31 mouse cellular contexts compared by ENCODE assay signal in genomic region chr13:107554091-107554490, GRCm38 (mm10).
"Had no signal": no experiment of that assay in that cellular context is flagged by ENCODE, and none has a peak within 500 bp of the region (broad histone marks: within the 10 kb centered on the region; RNA-seq: fewer than 3 reads in every experiment).

No protein-coding gene starts in this region.

- H3K27me3 ChIP-seq: heart, embryonic 12.5 days; heart, embryonic 13.5 days; heart, embryonic 15.5 days; hindbrain, embryonic 12.5 days; hindbrain, embryonic 13.5 days; hindbrain, embryonic 15.5 days; intestine, embryonic 15.5 days; kidney, embryonic 15.5 days had no signal

- H3K9ac ChIP-seq: heart, embryonic 12.5 days; heart, embryonic 13.5 days; heart, embryonic 15.5 days; hindbrain, embryonic 12.5 days; hindbrain, embryonic 13.5 days; hindbrain, embryonic 14.5 days; hindbrain, embryonic 15.5 days; intestine, embryonic 15.5 days; kidney, embryonic 15.5 days had no signal

- DNase-seq: heart, postnatal 10 days; heart, postnatal 14 days; heart, postnatal 36 days; heart, postnatal 4 days; kidney, adult 11 months; kidney, adult 18-20 months; kidney, adult 2 months; kidney, adult 8-10 months; kidney, adult 9 months; kidney, postnatal 10 days; kidney, postnatal 14 days; kidney, postnatal 25 days; kidney, postnatal 36 days; kidney, postnatal 4 days; layer of hippocampus, adult 9-11 months; layer of hippocampus, postnatal 36 days had no signal

- H3K27ac ChIP-seq: heart, embryonic 13.5 days; heart, embryonic 15.5 days; hindbrain, embryonic 10.5 days; hindbrain, embryonic 12.5 days; hindbrain, embryonic 13.5 days; hindbrain, embryonic 14.5 days; hindbrain, embryonic 15.5 days; hindbrain, postnatal 0 days; intestine, embryonic 15.5 days; kidney, embryonic 15.5 days; kidney, postnatal 0 days; layer of hippocampus, adult 2 months; left cerebral cortex, adult 2 months had no signal

- H3K36me3 ChIP-seq: heart, embryonic 12.5 days; heart, embryonic 13.5 days; heart, embryonic 15.5 days; hindbrain, embryonic 10.5 days; hindbrain, embryonic 12.5 days; hindbrain, embryonic 13.5 days; hindbrain, embryonic 15.5 days; intestine, embryonic 15.5 days; kidney, embryonic 15.5 days had no signal

- H3K9me3 ChIP-seq: heart, embryonic 12.5 days; heart, embryonic 13.5 days; heart, embryonic 15.5 days; hindbrain, embryonic 10.5 days; hindbrain, embryonic 12.5 days; hindbrain, embryonic 13.5 days; hindbrain, embryonic 15.5 days; intestine, embryonic 15.5 days; kidney, embryonic 15.5 days had no signal

- H3K4me1 ChIP-seq: heart, embryonic 12.5 days; heart, embryonic 13.5 days; heart, embryonic 15.5 days; hindbrain, embryonic 10.5 days; hindbrain, embryonic 12.5 days; hindbrain, embryonic 13.5 days; hindbrain, embryonic 15.5 days; intestine, embryonic 15.5 days; kidney, embryonic 15.5 days had no signal

- H3K4me3 ChIP-seq: heart, embryonic 12.5 days; heart, embryonic 13.5 days; heart, embryonic 15.5 days; hindbrain, embryonic 10.5 days; hindbrain, embryonic 12.5 days; hindbrain, embryonic 13.5 days; hindbrain, embryonic 15.5 days; intestine, embryonic 15.5 days; kidney, embryonic 15.5 days; layer of hippocampus, adult 2 months; left cerebral cortex, adult 2 months had no signal

- H3K4me2 ChIP-seq: heart, embryonic 11.5 days; heart, embryonic 12.5 days; heart, embryonic 13.5 days; heart, embryonic 15.5 days; hindbrain, embryonic 12.5 days; hindbrain, embryonic 13.5 days; hindbrain, embryonic 14.5 days; hindbrain, embryonic 15.5 days; intestine, embryonic 15.5 days; kidney, embryonic 15.5 days had no signal
